Mouse (Mus musculus) intestine, embryonic 14.5 days (tissue): ENCODE results near the gene Bcam. TPM values are rescaled to one million over a fixed set of nuclear protein-coding genes. Genes with fewer than 3 reads are reported as not detected.

Source experiments
- ATAC-seq: fragments of 200-750 bp; cut with Nextera tagmentation; replicated peaks from 2 replicates; pipeline ENCODE4 v1.8.0; 2017; ENCODE audit warnings: low read depth, moderate number of reproducible peaks, moderate TSS enrichment, moderate library complexity; ENCODE audit not compliant: low FRiP score, low TSS enrichment
- DNase-seq: peaks from one replicate; pipeline ENCODE4 v3.0.0-alpha.2; 2018; ENCODE audit warnings: low spot score
- H3K27ac ChIP-seq: fragments of 300-500 bp; sonication (generic); 2 replicates; pipeline ENCODE4 v1.5.1; 2014; ENCODE audit warnings: low read depth, mild to moderate bottlenecking, control low read depth
- H3K27me3 ChIP-seq: fragments of 300-500 bp; sonication (generic); replicated peaks from 2 replicates; pipeline ENCODE4 v1.6.1; 2014; ENCODE audit warnings: low read length, control low read depth; ENCODE audit not compliant: control insufficient read depth, insufficient read depth
- H3K36me3 ChIP-seq: fragments of 300-500 bp; sonication (generic); 2 replicates; pipeline ENCODE4 v1.6.1; 2014; ENCODE audit warnings: low read length, control low read depth; ENCODE audit not compliant: control insufficient read depth, insufficient read depth
- H3K4me1 ChIP-seq: fragments of 300-500 bp; sonication (generic); replicated peaks from 2 replicates; pipeline ENCODE4 v1.6.1; 2014; ENCODE audit warnings: low read length, control low read depth, mixed read lengths; ENCODE audit not compliant: control insufficient read depth, insufficient read depth
- H3K4me2 ChIP-seq: fragments of 300-500 bp; sonication (generic); 2 replicates; pipeline ENCODE4 v1.6.1; 2014; ENCODE audit warnings: low read length
- H3K4me3 ChIP-seq: fragments of 300-500 bp; sonication (generic); 2 replicates; pipeline ENCODE4 v1.5.1; 2014; ENCODE audit warnings: low read depth, low read length, control low read depth, mixed read lengths
- H3K9ac ChIP-seq: fragments of 300-500 bp; sonication (generic); 2 replicates; pipeline ENCODE4 v1.6.1; 2014; ENCODE audit warnings: mild to moderate bottlenecking, low read length
- H3K9me3 ChIP-seq: fragments of 300-500 bp; sonication (generic); 2 replicates; pipeline ENCODE4 v1.6.1; 2016; ENCODE audit warnings: low read length, control low read depth; ENCODE audit not compliant: control insufficient read depth
- WGBS: fragments of 180-500 bp; shearing (Covaris S2); extraction: QIAGEN DNeasy Blood & Tissue Kit; methylation state at CpG from one replicate; pipeline ENCODE4 v1.1.7; 2014; 5-methylcytosine and 5-hydroxymethylcytosine counted together
- polyA plus RNA-seq: library from polyadenylated mRNA; unstranded; fragments of >200 nt; fragmentation: Nextera tagmentation; extraction: Ambion mirVana; gene quantifications from 2 replicates; pipeline ENCODE4 v1.2.1, GENCODE M21; 2014

Gene Bcam
- 89.6 and 93.4 TPM in 2 replicates for polyA plus RNA-seq

DNA sequence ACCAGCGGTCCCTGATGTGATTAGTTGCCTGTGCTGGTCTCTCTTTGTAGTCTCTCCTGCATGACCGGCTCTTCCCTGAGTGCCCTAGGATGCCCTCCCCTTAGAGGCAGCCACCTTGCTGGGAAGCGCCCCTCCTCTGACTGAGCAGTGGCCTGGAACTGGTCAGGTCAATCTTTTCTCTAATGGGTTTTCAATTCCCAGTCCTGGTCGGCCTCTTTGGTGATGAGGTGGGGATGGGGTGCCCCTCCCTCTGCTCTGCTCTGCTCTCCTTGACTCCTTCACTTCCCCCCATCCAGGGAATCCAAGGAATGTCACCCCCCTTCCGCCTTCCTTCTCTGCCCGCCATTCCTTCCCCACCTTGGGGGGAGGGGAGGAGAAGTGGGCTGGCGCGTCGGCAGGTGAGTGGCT, at the start of gene Bcam:
Gene Bcam (minus strand): TSS at position 33 of the 408 bp plus-strand sequence.
- ATAC-seq: peak; percentile 51
- 0 out of 2 replicates have a peak within 1 kb of the TSS, but pooled peaks have one; percentile 24 for H3K27ac ChIP-seq
- peak within 1 kb of the TSS; percentile 64 for H3K9ac ChIP-seq
- DNase-seq: no peak
- peak within 1 kb of the TSS; percentile 55 for H3K4me3 ChIP-seq
- H3K9me3 ChIP-seq: no peaks in the 10 kb centered on the region
- peaks cover 23% of the 10 kb centered on the region for H3K4me1 ChIP-seq
- H3K27me3 ChIP-seq: no peaks in the 10 kb centered on the region
- H3K36me3 ChIP-seq: peaks cover 5% of the 10 kb centered on the region; the same call in 1 of the 2 replicates
- peak within 1 kb of the TSS; percentile 72 for H3K4me2 ChIP-seq
- whole genome bisulfite sequencing: 2% methylated on average over 9 of the region's 9 CpGs

DNA sequence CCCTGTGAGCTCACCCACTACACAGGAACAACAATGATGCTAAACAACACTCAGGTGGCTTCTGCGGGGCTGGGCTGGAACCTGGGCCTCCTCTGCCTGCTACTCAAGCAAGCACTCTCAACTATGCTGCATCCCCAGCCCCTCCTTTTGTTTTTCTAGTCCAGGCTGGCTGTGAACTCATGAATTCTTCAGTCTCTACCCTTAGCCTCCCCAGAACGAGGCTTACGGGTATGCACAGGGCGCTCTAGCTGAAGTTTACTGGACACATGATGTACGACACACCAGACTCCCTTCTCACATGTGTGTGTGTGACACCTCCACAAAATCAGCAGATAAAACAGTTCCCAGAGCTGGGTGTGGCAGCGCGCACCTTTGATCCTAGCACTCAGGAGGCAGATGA, 48.1 kb upstream of the Bcam start:
- WGBS: 72% methylated on average over 7 of the region's 7 CpGs
- H3K4me2 ChIP-seq: no peak overlapping the region
- no peak overlapping the region for H3K9ac ChIP-seq
- H3K4me3 ChIP-seq: no peak overlapping the region
- H3K9me3 ChIP-seq: peaks cover 5% of the 10 kb centered on the region; the same call in 1 of the 2 replicates
- DNase-seq (no peak), ATAC-seq (no peak)
- H3K4me1 ChIP-seq: peaks cover 42% of the 10 kb centered on the region
- no peak overlapping the region for H3K27ac ChIP-seq
- H3K27me3 ChIP-seq: peaks cover 8% of the 10 kb centered on the region; the same call in 1 of the 2 replicates
- no peaks in the 10 kb centered on the region for H3K36me3 ChIP-seq

- ATAC-seq: no peak
- H3K4me3 ChIP-seq: no peak overlapping the region
- DNase-seq: no peak
- H3K27ac ChIP-seq: no peak overlapping the region
- H3K9ac ChIP-seq: no peak overlapping the region
- no peaks in the 10 kb centered on the region for H3K36me3 ChIP-seq
- peaks cover 38% of the 10 kb centered on the region for H3K4me1 ChIP-seq
- 62% methylated on average over 5 of the region's 5 CpGs for WGBS
- H3K27me3 ChIP-seq: peaks cover 8% of the 10 kb centered on the region; the same call in 1 of the 2 replicates
- H3K9me3 ChIP-seq: peaks cover 5% of the 10 kb centered on the region; the same call in 1 of the 2 replicates
- H3K4me2 ChIP-seq: no peak overlapping the region
Measured at GRCm38 (mm10) chr7:19818440-19818839, 47.6 kb upstream of the Bcam start.

DNA sequence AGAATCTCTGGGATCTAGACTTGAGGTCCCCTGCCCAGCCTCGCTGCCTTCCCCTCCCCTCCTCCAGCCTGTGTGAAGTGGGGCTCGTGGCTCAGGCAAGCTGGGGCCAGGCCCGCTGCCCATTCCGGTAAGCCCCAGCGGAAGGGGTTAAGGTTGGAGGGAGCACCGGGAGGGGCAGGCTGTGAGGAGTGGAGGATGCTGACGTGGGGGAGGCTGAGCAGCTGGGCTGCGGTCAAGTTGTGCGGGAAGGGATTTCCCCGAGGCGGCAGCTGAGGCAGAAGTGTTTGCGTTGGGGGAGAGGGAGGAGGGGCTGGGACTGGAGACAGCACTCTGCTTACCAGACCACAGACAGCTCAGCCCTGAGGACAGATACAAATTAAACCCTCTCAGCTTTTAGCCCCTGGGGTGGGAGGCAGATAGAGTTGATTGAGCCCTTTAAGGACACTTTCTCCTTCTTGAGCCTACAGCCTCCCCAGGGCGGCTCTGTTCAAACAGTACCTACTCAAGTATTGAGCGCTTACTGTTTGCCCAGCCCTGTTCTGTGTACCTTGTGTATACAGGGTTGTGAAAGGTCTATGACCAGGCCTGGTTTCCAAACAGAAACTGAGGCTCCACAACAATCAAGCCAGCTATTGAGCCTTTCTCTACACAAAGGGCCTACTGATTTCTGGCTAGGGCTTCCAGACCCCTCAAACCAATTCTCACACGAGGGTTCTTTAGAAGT, 46.7 kb upstream of the Bcam start:
- Histone ChIP-seq H3K9me3 (peaks cover 5% of the 10 kb centered on the region; the same call in 1 of the 2 replicates), H3K4me2 (peak overlapping the region; percentile 61), H3K4me1 (peaks cover 30% of the 10 kb centered on the region), H3K27ac (peak overlapping the region; percentile 69), H3K27me3 (peaks cover 8% of the 10 kb centered on the region; the same call in 1 of the 2 replicates), H3K4me3 (peak overlapping the region; percentile 36), H3K9ac (0 out of 2 replicates have a peak overlapping the region, but pooled peaks have one; percentile 11), H3K36me3 (no peaks in the 10 kb centered on the region)
- ATAC-seq (peak; percentile 57), DNase-seq (peak; percentile 77)
- WGBS: 4% methylated on average over 15 of the region's 15 CpGs

DNA sequence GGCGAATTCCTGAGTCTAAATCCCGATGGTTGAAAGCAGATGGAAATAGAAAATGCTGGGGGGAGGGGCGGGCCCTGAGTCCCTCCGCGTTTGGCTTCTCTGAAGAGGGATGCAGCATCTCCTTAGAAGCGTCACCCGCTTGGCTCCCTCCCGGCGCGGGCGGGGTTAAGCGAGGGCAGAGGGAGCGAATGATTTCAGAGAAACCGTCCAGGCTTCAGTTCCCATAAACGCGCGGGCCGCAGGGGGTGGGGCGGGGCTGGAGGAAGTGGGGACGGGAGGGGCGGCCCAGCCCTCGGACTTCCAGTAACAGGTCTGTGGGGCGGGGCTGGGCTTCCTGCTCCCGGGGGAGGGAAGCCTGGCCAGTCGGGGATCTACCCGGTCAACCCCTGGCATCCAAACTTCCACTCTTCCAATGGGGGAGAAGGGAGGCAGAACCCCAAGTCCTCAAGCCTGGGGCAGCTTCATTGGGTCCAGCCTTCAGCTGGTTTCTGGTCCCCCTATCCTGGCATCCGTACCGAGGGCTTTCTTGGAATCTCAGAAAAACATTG, 45.5 kb upstream of the Bcam start:
- ATAC-seq: peak; percentile 56; the same call in 1 of the 2 replicates
- H3K4me3 ChIP-seq: peak overlapping the region; percentile 36
- peaks cover 11% of the 10 kb centered on the region; the same call in 1 of the 2 replicates for H3K27me3 ChIP-seq
- under 1% methylated on average over 28 of the region's 28 CpGs for WGBS
- peaks cover 5% of the 10 kb centered on the region; the same call in 1 of the 2 replicates for H3K9me3 ChIP-seq
- no peaks in the 10 kb centered on the region for H3K36me3 ChIP-seq
- H3K4me1 ChIP-seq: peaks cover 28% of the 10 kb centered on the region
- peak overlapping the region; percentile 61 for H3K4me2 ChIP-seq
- DNase-seq: peak; percentile 84
- peak overlapping the region; percentile 69; the same call in 1 of the 2 replicates for H3K27ac ChIP-seq
- H3K9ac ChIP-seq: peak overlapping the region; percentile 25; the same call in 1 of the 2 replicates

DNA sequence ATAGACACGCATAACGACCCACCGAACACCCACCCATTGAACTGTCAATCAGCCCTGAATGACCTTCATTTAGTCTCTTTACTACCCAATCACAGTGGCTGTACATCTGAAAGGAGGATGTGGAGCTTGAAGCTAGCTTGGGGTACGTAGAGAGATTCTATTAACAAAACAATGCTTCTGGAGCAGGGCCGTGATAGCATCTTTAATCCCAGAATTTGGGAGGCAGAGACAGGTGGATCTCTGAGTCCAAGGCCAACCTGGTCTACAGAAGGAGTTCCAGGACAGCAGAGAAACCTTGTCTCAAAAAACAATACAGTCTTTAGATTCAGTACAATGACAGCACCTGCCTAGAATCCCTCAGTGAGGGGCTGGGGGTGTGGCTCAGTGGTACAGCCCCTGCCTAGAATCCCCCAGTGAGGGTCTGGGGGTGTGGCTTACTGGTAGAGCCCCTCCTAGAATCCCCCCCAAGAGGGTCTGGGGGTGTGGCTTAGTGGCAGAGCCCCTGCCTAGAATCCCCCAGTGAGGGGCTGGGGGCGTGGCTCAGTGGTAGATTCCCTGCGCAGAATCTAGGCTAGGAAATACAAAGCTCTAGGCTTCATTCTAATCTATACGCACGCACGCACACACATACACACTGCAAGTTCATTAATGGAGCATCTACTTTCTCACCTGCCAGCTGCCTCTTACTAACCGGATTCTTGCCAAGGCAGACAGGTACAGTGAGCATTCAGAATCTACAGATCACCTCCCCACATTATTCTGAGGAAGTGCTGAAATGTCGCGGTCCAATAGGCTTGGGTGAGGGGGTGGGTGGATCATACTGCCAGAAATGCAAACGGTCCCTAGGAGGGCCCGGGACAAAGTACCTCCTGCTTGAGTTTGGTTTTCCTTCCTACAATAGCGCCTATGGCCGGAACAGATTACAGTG, 44.7 kb upstream of the Bcam start:
- 34% methylated on average over 17 of the region's 17 CpGs for WGBS
- Histone ChIP-seq H3K9me3 (peaks cover 2% of the 10 kb centered on the region; the same call in 1 of the 2 replicates), H3K4me2 (peak overlapping the region; percentile 61), H3K4me1 (peaks cover 31% of the 10 kb centered on the region), H3K36me3 (no peaks in the 10 kb centered on the region), H3K9ac (peak overlapping the region; percentile 25; the same call in 1 of the 2 replicates), H3K27me3 (peaks cover 18% of the 10 kb centered on the region; the same call in 1 of the 2 replicates), H3K27ac (peak overlapping the region; percentile 69; the same call in 1 of the 2 replicates), H3K4me3 (peak overlapping the region; percentile 36)
- ATAC-seq (no peak), DNase-seq (no peak)

DNA sequence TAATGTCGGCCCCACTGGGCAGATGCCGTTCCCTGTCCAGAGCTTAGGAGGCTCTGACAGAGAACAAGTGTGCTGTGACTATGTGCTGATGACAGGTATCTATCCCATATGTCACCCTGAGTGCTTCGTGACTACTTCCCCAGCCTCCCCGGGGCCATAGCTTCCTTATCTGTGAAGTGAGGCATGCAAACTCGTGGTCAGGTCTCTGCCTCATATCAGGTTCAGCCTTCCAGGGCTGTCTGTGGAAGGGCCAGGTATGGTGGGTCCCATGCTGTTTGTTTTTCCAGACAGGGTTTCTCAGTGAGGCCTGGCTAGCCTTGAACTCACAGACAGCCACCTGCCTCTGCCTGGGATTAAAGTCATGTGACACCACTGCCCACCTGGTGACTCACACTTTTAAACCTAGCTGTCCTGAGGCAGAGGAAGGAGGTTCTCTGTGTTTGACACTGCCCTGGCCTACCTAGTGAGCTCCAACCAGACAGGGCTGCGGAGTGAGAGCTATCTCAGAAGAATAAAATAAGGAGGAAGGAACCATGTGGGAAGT, 42.8 kb upstream of the Bcam start:
- Histone ChIP-seq H3K4me3 (no peak overlapping the region), H3K9ac (no peak overlapping the region), H3K27me3 (peaks cover 36% of the 10 kb centered on the region), H3K4me1 (peaks cover 27% of the 10 kb centered on the region), H3K27ac (no peak overlapping the region), H3K36me3 (no peaks in the 10 kb centered on the region), H3K9me3 (no peaks in the 10 kb centered on the region), H3K4me2 (no peak overlapping the region)
- ATAC-seq (no peak), DNase-seq (no peak)
- WGBS: 77% methylated on average over 6 of the region's 6 CpGs

DNA sequence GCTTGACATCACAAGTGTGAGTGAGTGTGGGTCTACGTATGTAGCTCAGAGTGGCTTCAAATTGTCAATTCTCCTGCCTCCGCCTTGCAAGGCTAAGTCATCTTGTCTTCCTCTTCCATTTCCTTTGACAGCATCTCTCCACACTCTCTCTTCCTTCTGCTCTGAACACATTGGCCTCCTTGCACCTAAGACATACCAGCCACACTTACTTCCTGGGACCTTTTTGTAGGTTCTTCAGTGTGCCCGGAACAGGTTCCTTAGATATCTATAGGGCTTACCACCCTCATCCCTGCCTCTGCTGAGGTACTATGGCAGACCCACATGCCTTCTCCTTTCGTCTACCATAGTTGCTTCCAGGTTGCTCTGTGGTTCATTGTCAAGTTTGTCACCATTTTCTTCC, 42.3 kb upstream of the Bcam start:
- no peak for ATAC-seq
- H3K9me3 ChIP-seq: no peaks in the 10 kb centered on the region
- H3K36me3 ChIP-seq: no peaks in the 10 kb centered on the region
- H3K4me1 ChIP-seq: peaks cover 23% of the 10 kb centered on the region
- DNase-seq: no peak
- WGBS: 81% methylated on average over 4 of the region's 4 CpGs
- H3K27me3 ChIP-seq: peaks cover 38% of the 10 kb centered on the region
- no peak overlapping the region for H3K27ac ChIP-seq
- no peak overlapping the region for H3K4me3 ChIP-seq
- H3K9ac ChIP-seq: no peak overlapping the region
- H3K4me2 ChIP-seq: no peak overlapping the region
